Mouse (Mus musculus): Measurements from ENCODE around the gene Gltp. TPM values are rescaled to one million over a fixed set of nuclear protein-coding genes. Genes with fewer than 3 reads are reported as not detected.

The Gltp gene
- total and polyA plus RNA-seq, 3 experiments = 23.8 to 90.4 (median 25.5) TPM

DNA sequence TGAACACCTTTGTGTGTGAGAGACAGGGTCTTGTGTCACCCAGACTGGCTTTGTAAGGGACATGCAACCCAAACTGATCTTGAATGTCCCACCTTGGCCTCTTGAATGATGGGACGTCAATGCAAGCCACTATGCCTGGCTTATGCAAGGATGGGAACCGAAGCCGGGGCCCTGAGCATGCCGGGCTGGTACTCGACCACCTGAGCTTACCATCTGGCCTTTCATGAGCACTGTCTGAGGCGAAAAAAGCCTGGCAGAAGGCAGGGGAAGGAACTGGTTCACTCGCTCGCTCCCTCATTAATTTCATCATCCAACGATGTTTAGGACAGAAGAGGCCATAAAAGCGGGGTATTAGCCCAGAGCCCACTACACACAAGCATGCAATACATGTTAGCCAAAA lies 50.0 kb downstream of the Gltp start:
- H3K27me3 ChIP-seq (replicated peaks) = peaks cover 25% of the 10 kb centered on the region
- dilution Hi-C loops (cut with MboI; ENCODE audit: extremely low pct_ligation_motif_present, extremely low pct_unique_long_range_greater_than_20kb, low sequenced_read_pairs) = no loop called here
- H3K9me3 ChIP-seq (replicated peaks; ENCODE audit: low read length) = no peaks in the 10 kb centered on the region
- H3K9ac ChIP-seq (ENCODE audit: insufficient read depth, low read depth) = no peak overlapping the region
- H3K4me3 ChIP-seq (replicated peaks in 1 of 3; ENCODE audit: low read depth in 2 of 3, low read length in 2 of 3, poor library complexity in 1 of 3) = no peak overlapping the region
- no peak for DNase-seq (ENCODE audit: extremely low read depth)
- peaks cover 3 to 25% of the 10 kb centered on the region in 2 experiments; a peak in 3 of 4 replicates for H3K4me1 ChIP-seq (ENCODE audit: control insufficient read depth in 1 of 2, insufficient read depth in 2 of 2)
- H3K27ac ChIP-seq (ENCODE audit: insufficient read depth, low read depth) = no peak overlapping the region
- H3K79me2 ChIP-seq (replicated peaks; ENCODE audit: control insufficient read depth, extremely low read depth, insufficient read depth, poor library complexity, severe bottlenecking) = no peaks in the 10 kb centered on the region
- no peak overlapping the region for H3K4me2 ChIP-seq (ENCODE audit: insufficient read depth, low read depth, poor library complexity, severe bottlenecking)
- H3K36me3 ChIP-seq (replicated peaks in 1 of 2; ENCODE audit: control insufficient read depth in 1 of 2, insufficient read depth in 1 of 2, low read length in 1 of 2) = no peaks in the 10 kb centered on the region
- in situ Hi-C loops (cut with MboI; ENCODE audit: low pct_ligation_motif_present, low pct_unique_long_range_greater_than_20kb, low sequenced_read_pairs) = no loop called here
- TF ChIP-seq IRF4 (IDR thresholded peaks at IDR 0.05; ENCODE audit: low read depth, low read length) = no peak
- TF ChIP-seq UBTF (IDR thresholded peaks at IDR 0.05; ENCODE audit: low read depth, low read length) = no peak
- TF ChIP-seq HCFC1 (IDR thresholded peaks at IDR 0.05; ENCODE audit: low read depth, low read length) = no peak
- no peak for TF ChIP-seq GABPA (IDR thresholded peaks at IDR 0.05; ENCODE audit: insufficient replicate concordance, low read depth, low read length)
- TF ChIP-seq E2F4 (IDR thresholded peaks at IDR 0.05; ENCODE audit: insufficient replicate concordance, low read depth, low read length) = no peak
- TF ChIP-seq NELFE (IDR thresholded peaks at IDR 0.05; ENCODE audit: low read depth, low read length) = no peak
- TF ChIP-seq POLR2AphosphoS2 (IDR thresholded peaks at IDR 0.05; ENCODE audit: low read depth, low read length) = no peak
- TF ChIP-seq SMC3 (IDR thresholded peaks at IDR 0.05; ENCODE audit: low read depth, low read length) = no peak
- no peak for TF ChIP-seq ZMIZ1 (IDR thresholded peaks at IDR 0.05; ENCODE audit: low read depth, low read length)

DNA sequence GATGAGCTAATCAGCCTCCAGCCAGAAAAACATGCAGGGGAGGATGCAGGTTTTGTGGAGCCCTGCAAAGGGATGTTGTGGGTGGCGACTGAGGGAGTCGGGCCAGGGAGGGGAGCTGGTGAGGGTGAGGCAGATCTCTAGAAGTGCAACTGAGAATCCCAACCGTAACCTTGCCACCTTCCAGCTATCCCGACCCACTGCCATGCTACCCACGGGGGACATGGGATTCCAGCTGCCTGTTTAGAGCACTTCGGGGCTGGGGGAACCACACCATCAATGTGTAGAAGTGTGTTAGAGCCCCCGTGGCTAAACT lies 51.2 kb downstream of the Gltp start:
- no peaks in the 10 kb centered on the region for H3K9me3 ChIP-seq (replicated peaks; ENCODE audit: low read length)
- TF ChIP-seq MAZ (IDR thresholded peaks at IDR 0.05; ENCODE audit: low read depth, low read length) = no peak
- TF ChIP-seq TCF12 (IDR thresholded peaks at IDR 0.05; ENCODE audit: low read depth, low read length) = no peak
- no peak for TF ChIP-seq MAX (IDR thresholded peaks at IDR 0.05; ENCODE audit: low read length)
- TF ChIP-seq SMC3 (IDR thresholded peaks at IDR 0.05; ENCODE audit: low read depth, low read length) = no peak
- no peak for TF ChIP-seq ETS1 (conservative IDR thresholded peaks at IDR 0.05; ENCODE audit: low read depth, low read length)
- no peak for TF ChIP-seq GABPA (IDR thresholded peaks at IDR 0.05; ENCODE audit: insufficient replicate concordance, low read depth, low read length)
- no peak for TF ChIP-seq CHD1 (IDR thresholded peaks at IDR 0.05; ENCODE audit: low read depth, low read length)
- no peak for TF ChIP-seq ELF1 (IDR thresholded peaks at IDR 0.05; ENCODE audit: low read depth, low read length)
- H3K4me2 ChIP-seq (ENCODE audit: insufficient read depth, low read depth, poor library complexity, severe bottlenecking) = peak overlapping the region; percentile 99
- in situ Hi-C loops (cut with MboI; ENCODE audit: low pct_ligation_motif_present, low pct_unique_long_range_greater_than_20kb, low sequenced_read_pairs) (no loop called here), dilution Hi-C loops (cut with MboI; ENCODE audit: extremely low pct_ligation_motif_present, extremely low pct_unique_long_range_greater_than_20kb, low sequenced_read_pairs) (no loop called here)
- H3K36me3 ChIP-seq (replicated peaks in 1 of 2; ENCODE audit: control insufficient read depth in 1 of 2, insufficient read depth in 1 of 2, low read length in 1 of 2) = no peaks in the 10 kb centered on the region
- no peak for DNase-seq (ENCODE audit: extremely low read depth)
- no peak overlapping the region for H3K27ac ChIP-seq (ENCODE audit: insufficient read depth, low read depth)
- peaks cover 25% of the 10 kb centered on the region for H3K27me3 ChIP-seq (replicated peaks)
- H3K79me2 ChIP-seq (replicated peaks; ENCODE audit: control insufficient read depth, extremely low read depth, insufficient read depth, poor library complexity, severe bottlenecking) = no peaks in the 10 kb centered on the region
- peak overlapping the region; percentile 9 to 26 (median 15) for H3K4me3 ChIP-seq (replicated peaks in 1 of 3; ENCODE audit: low read depth in 2 of 3, low read length in 2 of 3, poor library complexity in 1 of 3)
- H3K9ac ChIP-seq (ENCODE audit: insufficient read depth, low read depth) = no peak overlapping the region
- peaks cover 3 to 25% of the 10 kb centered on the region in 2 experiments; a peak in 3 of 4 replicates for H3K4me1 ChIP-seq (ENCODE audit: control insufficient read depth in 1 of 2, insufficient read depth in 2 of 2)

Data from CH12.LX (cell line).